Mouse (Mus musculus): ENCODE measurements around the gene Rit1.

GRCm38 (mm10) chr3:88762401-88762831 lies 45.8 kb downstream of the Rit1 start:
- TF ChIP-seq POLR2A (IDR thresholded peaks at IDR 0.05; ENCODE audit: borderline replicate concordance, extremely low read depth, low read depth, low read length) (no peak), CTCF (IDR thresholded peaks at IDR 0.05; ENCODE audit: insufficient read depth, low read length) (no peak)

Measured in lung, adult 2 months (tissue).